Mouse (Mus musculus) heart, embryonic 11.5 days (tissue): ENCODE measurements around the gene Pax5. TPM values are rescaled to one million over a fixed set of nuclear protein-coding genes. Genes with fewer than 3 reads are reported as not detected.
"Not testable (repeated sequence)": the region's sequence is repeated elsewhere in the genome, so short reads cannot be mapped to it uniquely, and the experiment has no call there.

Experiments used
- ATAC-seq: fragments of 200-750 bp; cut with Nextera tagmentation; replicated peaks from 2 replicates; pipeline ENCODE4 v1.8.0; 2017; ENCODE audit warnings: moderate library complexity; ENCODE audit not compliant: insufficient number of reproducible peaks, low FRiP score, low TSS enrichment
- H3K27ac ChIP-seq: fragments of 300-500 bp; sonication (generic); 2 replicates; pipeline ENCODE4 v1.5.1; 2014; ENCODE audit warnings: mild to moderate bottlenecking, low read depth, low read length
- H3K27me3 ChIP-seq: fragments of 300-500 bp; sonication (generic); 2 replicates; pipeline ENCODE4 v1.6.1; 2014; ENCODE audit warnings: mild to moderate bottlenecking, low read length, mixed read lengths; ENCODE audit not compliant: control insufficient read depth, insufficient read depth
- H3K36me3 ChIP-seq: fragments of 300-500 bp; sonication (generic); 2 replicates; pipeline ENCODE4 v1.6.1; 2014; ENCODE audit warnings: mild to moderate bottlenecking, low read length, moderate library complexity, mixed read lengths; ENCODE audit not compliant: control insufficient read depth, insufficient read depth
- H3K4me1 ChIP-seq: fragments of 300-500 bp; sonication (generic); 2 replicates; pipeline ENCODE4 v1.6.1; 2014; ENCODE audit warnings: low read length; ENCODE audit not compliant: control insufficient read depth, insufficient read depth
- H3K4me2 ChIP-seq: fragments of 300-500 bp; sonication (generic); 2 replicates; pipeline ENCODE4 v1.6.1; 2014; ENCODE audit warnings: mild to moderate bottlenecking, moderate library complexity
- H3K4me3 ChIP-seq: fragments of 300-500 bp; sonication (generic); 2 replicates; pipeline ENCODE4 v1.5.1; 2014; ENCODE audit warnings: low read depth, low read length
- H3K9ac ChIP-seq: fragments of 300-500 bp; sonication (generic); 2 replicates; pipeline ENCODE4 v1.6.1; 2014; ENCODE audit warnings: mild to moderate bottlenecking, low read depth, low read length, moderate library complexity
- H3K9me3 ChIP-seq: fragments of 300-500 bp; sonication (generic); replicated peaks from 2 replicates; pipeline ENCODE4 v1.6.1; 2016; ENCODE audit warnings: low read length; ENCODE audit not compliant: control insufficient read depth
- WGBS: fragments of 180-500 bp; shearing (Covaris S2); extraction: QIAGEN DNeasy Blood & Tissue Kit; methylation state at CpG from one replicate; pipeline ENCODE4 v1.1.7; 2014; ENCODE audit not compliant: insufficient replicate concordance; 5-methylcytosine and 5-hydroxymethylcytosine counted together
- polyA plus RNA-seq: library from polyadenylated mRNA; unstranded; fragments of >200 nt; fragmentation: Nextera tagmentation; extraction: Ambion mirVana; gene quantifications from 2 replicates; pipeline ENCODE4 v1.2.1, GENCODE M21; 2014

Pax5 gene
- not detected in 2 replicates for polyA plus RNA-seq

DNA sequence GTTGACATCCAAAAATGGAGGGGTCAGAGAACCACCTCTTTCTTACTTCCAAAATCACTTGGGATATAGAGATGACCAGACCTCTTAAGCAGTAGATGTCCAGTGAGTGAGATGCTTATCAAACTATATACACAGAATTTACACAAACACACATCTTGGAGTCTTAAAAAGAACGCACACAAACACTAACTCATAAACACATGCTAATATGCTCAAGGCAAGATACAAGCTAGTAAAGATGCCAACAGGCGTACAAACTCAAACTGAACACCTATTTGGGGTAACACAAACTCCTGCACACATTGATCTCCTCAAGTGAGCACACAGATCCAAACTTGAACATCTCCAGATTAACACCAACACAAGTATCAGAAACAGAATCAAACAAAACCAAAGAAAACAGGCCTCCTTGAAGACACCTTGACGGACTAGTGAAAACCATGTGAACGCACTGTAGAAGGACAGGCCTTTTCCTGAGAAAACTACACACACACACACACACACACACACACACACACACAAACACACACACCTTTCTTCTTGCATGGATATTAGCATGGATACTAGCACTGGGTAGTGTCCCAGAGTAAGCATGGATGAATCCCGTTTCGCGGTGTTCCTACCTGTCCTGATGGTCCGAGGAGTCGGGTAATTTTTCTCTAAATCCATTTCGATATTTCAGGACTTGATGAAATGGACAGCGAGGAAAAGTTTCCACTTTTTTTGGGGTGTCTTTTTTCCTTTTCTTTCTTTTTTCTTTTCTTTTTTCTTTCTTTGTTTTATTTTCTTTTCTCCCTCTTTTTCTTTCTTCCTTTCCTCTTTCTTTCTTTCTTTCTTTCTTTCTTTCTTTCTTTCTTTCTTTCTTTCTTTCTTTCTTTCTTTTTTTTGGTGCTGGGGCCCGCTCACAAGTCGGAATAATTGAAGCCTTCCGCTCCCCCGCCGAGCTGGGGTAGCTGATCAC lies at the start of gene Pax5:
Pax5 (minus strand) TSS at position 748 of the 961 bp plus-strand sequence.
- WGBS: 25% methylated on average over 16 of the region's 16 CpGs
- no peak for ATAC-seq

DNA sequence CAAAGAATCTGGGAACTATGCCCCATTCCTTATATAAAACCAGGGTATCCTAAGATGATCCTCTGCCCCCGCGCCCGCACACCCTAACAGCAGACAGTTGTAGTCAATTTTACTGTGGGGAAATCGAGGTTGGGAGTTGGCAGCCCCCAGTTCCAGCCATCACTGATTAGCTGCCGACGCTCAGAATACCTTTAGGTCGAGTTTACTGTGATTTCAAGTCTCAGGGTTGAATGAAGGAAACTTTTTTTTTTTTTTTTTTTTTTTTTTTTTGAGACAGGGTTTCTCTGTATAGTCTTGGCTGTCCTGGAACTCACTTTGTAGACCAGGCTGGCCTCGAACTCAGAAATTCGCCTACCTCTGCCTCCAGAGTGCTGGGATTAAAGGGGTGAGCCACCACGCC lies 46.8 kb upstream of the Pax5 start:
- Histone ChIP-seq H3K27ac (peak overlapping the region; percentile 92), H3K4me2 (peak overlapping the region; percentile 81), H3K9ac (peak overlapping the region; percentile 96), H3K4me3 (peak overlapping the region; percentile 97)
- ATAC-seq, H3K36me3 ChIP-seq, H3K9me3 ChIP-seq, H3K27me3 ChIP-seq, H3K4me1 ChIP-seq: not testable (repeated sequence)
- 7% methylated on average over 10 of the region's 10 CpGs for WGBS

More for the DNA sequence above, at the start of gene Pax5:
- Histone ChIP-seq H3K4me2 (no peak within 1 kb of the TSS), H3K4me3 (no peak within 1 kb of the TSS), H3K4me1 (peaks cover 10% of the 10 kb centered on the region), H3K9me3 (no peaks in the 10 kb centered on the region), H3K27me3 (peaks cover 94% of the 10 kb centered on the region), H3K27ac (no peak within 1 kb of the TSS), H3K36me3 (no peaks in the 10 kb centered on the region), H3K9ac (no peak within 1 kb of the TSS)

DNA sequence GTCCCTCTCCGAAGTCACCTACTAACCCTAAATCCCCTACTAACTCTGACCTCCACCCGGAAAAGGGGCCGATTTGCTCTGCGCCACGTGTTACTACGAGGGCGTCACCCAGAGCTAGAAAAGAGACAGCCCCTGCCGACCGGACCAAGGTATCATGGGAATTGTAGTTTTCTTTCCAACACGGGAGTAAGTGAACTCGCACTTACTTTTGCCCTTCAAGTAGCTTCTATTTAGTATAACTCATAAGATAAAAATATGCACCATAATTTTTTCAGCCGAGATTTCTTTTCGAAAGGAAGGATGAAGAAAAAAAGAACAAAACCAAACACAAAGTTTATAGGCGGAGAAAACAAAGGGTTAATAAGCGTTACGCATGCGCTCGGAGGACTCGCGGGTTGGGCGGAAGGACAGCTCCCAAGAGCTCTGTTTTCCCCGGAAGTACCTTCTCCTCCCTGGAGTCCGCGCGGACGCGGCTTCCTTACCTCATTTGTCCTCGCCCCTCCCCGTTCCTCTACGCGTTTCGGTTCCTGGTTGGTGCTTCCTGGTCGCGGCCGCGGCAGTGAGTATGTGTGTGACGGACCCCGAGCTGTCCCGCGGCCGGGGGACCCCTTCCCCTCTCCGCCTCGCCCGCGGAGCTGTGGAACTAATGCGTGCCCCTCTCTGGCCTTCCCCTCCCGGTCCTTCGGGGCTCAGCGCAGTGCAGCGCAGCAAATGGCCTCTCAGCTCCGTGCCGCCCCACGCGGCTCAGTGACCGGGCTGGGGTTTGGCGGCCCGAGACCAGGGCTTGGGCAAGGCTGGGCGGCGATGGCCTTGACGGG lies 46.1 kb upstream of the Pax5 start:
- peak overlapping the region; percentile 92 for H3K27ac ChIP-seq
- peak; percentile 94 for ATAC-seq
- H3K4me3 ChIP-seq: peak overlapping the region; percentile 97
- H3K9ac ChIP-seq: peak overlapping the region; percentile 96
- H3K4me1 ChIP-seq: 0 out of 2 replicates have a peak, but pooled peaks cover 3% of the 10 kb centered on the region
- no peaks in the 10 kb centered on the region for H3K9me3 ChIP-seq
- no peaks in the 10 kb centered on the region for H3K27me3 ChIP-seq
- WGBS: under 1% methylated on average over 60 of the region's 60 CpGs
- H3K4me2 ChIP-seq: peak overlapping the region; percentile 81
- no peaks in the 10 kb centered on the region for H3K36me3 ChIP-seq

DNA sequence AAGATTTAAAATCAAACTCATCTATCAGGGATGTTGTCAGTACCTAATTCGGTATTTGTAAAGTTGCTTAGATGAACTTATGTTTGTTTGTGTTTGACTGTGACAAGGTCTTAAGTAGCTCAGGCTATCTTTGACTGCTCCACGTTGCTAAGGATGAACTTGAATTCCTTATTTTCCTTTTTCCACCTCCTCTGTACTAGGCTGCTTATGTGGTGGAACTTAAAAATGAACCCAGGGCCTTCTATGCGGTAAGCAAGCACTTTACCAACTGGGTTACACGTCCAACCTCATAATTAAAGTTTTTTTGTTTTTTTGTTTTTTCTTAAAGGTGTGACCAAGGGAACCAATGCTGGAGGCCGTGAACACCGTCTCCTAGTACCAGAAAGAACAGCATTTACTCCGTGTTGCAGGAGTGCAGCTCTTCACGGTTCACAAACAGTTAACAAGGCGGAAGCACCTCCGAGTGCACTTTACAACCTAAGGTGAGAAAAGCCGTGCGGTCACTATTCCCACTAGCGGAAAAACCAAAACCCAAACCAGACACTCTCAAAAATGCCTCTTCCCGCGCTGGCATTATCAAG lies 45.4 kb upstream of the Pax5 start, which contains the start of gene Zcchc7:
Zcchc7 (plus strand) TSS at position 325 of the 581 bp plus-strand sequence.
- Histone ChIP-seq H3K27ac (peak within 1 kb of the TSS; percentile 92), H3K4me2 (peak within 1 kb of the TSS; percentile 81), H3K9ac (peak within 1 kb of the TSS; percentile 96), H3K4me1 (0 out of 2 replicates have a peak, but pooled peaks cover 3% of the 10 kb centered on the region), H3K9me3 (no peaks in the 10 kb centered on the region), H3K4me3 (peak within 1 kb of the TSS; percentile 97), H3K36me3 (no peaks in the 10 kb centered on the region), H3K27me3 (no peaks in the 10 kb centered on the region)
- 4% methylated on average over 15 of the region's 15 CpGs for WGBS
- peak; percentile 32; the same call in 1 of the 2 replicates for ATAC-seq

DNA sequence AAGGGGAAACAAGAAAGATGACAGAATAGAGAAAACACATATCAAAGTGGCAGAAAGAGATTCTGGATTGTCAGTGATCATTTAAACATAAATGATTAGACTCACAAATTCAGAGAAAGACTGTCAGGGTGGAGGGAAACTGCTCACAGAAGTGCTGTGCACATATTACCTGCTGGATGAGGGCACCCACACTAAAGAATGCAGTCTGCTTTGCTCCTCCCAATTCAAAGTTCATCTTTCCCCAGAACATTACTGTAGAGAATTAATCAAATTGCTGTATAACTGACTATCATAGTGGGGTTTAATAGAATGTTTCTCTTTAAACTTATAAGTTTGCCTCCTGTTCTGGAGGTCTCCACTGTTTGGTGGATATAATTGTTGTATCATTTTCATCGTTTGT lies 30.2 kb upstream of the Pax5 start:
- no peaks in the 10 kb centered on the region for H3K27me3 ChIP-seq
- 49% methylated on average over 1 of the region's 1 CpGs for WGBS
- ATAC-seq: no peak

DNA sequence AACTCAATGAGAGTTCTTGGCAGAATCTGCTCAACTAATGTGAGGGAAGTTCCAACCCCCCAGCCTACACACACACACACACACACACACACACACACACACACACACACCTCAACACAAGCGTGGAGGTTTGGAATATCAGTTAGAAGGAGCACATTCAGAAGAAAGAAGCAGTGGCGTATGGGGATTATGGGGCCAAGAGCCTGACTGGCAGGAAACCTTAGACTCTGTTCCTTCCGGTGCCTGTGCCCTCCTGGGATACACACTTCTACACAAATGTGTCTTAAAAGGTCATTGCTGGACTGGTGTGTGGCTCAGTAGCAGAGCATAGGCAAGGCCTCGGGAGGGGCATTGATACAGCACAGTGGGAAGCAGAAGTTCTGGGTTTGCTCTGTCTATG lies 10.9 kb upstream of the Pax5 start:
- H3K9ac ChIP-seq: no peak overlapping the region
- no peak overlapping the region for H3K4me3 ChIP-seq
- H3K36me3 ChIP-seq: no peaks in the 10 kb centered on the region
- no peaks in the 10 kb centered on the region for H3K4me1 ChIP-seq
- 74% methylated on average over 4 of the region's 4 CpGs for WGBS
- H3K27me3 ChIP-seq: peaks cover 33% of the 10 kb centered on the region
- H3K27ac ChIP-seq: no peak overlapping the region
- H3K9me3 ChIP-seq: no peaks in the 10 kb centered on the region
- H3K4me2 ChIP-seq: no peak overlapping the region
- ATAC-seq: no peak

More for the DNA sequence above, 30.2 kb upstream of the Pax5 start:
- Histone ChIP-seq H3K4me3 (no peak overlapping the region), H3K4me2 (no peak overlapping the region), H3K4me1 (no peaks in the 10 kb centered on the region), H3K9ac (no peak overlapping the region), H3K36me3 (no peaks in the 10 kb centered on the region), H3K27ac (no peak overlapping the region), H3K9me3 (no peaks in the 10 kb centered on the region)

DNA sequence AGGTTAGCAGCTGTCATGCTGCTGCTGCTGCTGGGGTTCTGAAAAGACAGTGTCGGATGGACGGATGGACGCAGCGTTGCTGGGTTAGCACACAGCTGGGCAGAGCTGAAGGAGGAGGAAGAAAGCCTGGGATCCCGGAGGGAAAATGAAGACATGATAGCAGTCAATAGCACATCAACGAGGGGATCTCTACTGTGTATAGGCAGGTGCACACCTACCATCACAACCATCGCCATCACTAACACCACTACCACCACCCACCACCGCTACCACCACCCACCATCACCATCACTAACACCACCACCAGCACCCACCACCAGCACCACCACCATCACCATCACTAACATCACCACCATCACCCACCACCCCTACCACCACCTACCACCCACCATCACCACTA lies 9.8 kb upstream of the Pax5 start:
- no peak overlapping the region for H3K9ac ChIP-seq
- 86% methylated on average over 7 of the region's 8 CpGs for WGBS
- H3K9me3 ChIP-seq: no peaks in the 10 kb centered on the region
- H3K27ac ChIP-seq: no peak overlapping the region
- H3K4me3 ChIP-seq: no peak overlapping the region
- ATAC-seq: no peak
- no peaks in the 10 kb centered on the region for H3K36me3 ChIP-seq
- no peaks in the 10 kb centered on the region for H3K4me1 ChIP-seq
- H3K4me2 ChIP-seq: no peak overlapping the region
- H3K27me3 ChIP-seq: peaks cover 38% of the 10 kb centered on the region

DNA sequence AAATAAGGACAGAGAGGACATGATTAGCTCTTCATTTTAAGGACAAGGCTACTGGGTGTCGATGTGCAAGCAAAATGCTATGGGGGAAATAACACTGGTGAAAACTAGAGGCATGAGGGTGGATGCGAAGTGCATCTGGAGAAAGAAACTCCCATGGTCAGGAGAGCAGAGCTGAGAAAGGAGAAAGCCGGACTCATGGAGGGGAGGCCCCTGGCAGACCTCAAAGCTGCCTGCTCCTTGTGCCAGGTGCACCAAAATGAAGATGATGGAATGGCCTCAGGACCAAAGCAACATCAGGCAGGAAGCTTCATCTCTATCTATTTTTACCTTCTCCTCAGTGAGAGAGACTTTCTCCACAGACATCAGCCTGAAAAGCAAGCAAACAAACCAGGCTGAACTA lies 7.4 kb upstream of the Pax5 start:
- Histone ChIP-seq H3K4me1 (peaks cover 10% of the 10 kb centered on the region), H3K36me3 (no peaks in the 10 kb centered on the region), H3K4me3 (no peak overlapping the region), H3K27ac (no peak overlapping the region), H3K27me3 (peaks cover 59% of the 10 kb centered on the region), H3K4me2 (no peak overlapping the region), H3K9ac (no peak overlapping the region), H3K9me3 (no peaks in the 10 kb centered on the region)
- ATAC-seq: no peak
- 69% methylated on average over 3 of the region's 3 CpGs for WGBS
